Mouse (Mus musculus): Measurements from ENCODE around the gene Pigyl.
"Not testable (repeated sequence)": the region's sequence is repeated elsewhere in the genome, so short reads cannot be mapped to it uniquely, and the experiment has no call there.

The Pigyl gene

GRCm38 (mm10) chr9:22136765-22137547 is 19.7 kb upstream of the Pigyl start:
- peak; percentile 76 to 85 for DNase-seq (ENCODE audit: inconsistent age in 2 of 2, low spot score in 1 of 2)

- peak in 1 of 2 experiments; percentile 74 for DNase-seq (ENCODE audit: inconsistent age in 2 of 2, low spot score in 1 of 2)
Measured at GRCm38 (mm10) chr9:22138480-22138879, 18.2 kb upstream of the Pigyl start.

GRCm38 (mm10) chr9:22139746-22140145 is 16.9 kb upstream of the Pigyl start:
- no peak for DNase-seq (ENCODE audit: inconsistent age in 2 of 2, low spot score in 1 of 2)

GRCm38 (mm10) chr9:22143108-22144037 is 13.3 kb upstream of the Pigyl start:
- DNase-seq (ENCODE audit: inconsistent age in 2 of 2, low spot score in 1 of 2): peak; percentile 83 to 95

- no peak for DNase-seq (ENCODE audit: inconsistent age in 2 of 2, low spot score in 1 of 2)
Measured at GRCm38 (mm10) chr9:22144304-22144965, 12.2 kb upstream of the Pigyl start.

GRCm38 (mm10) chr9:22149426-22150248 is 7.0 kb upstream of the Pigyl start:
- no peak for DNase-seq (ENCODE audit: inconsistent age in 2 of 2, low spot score in 1 of 2)

- DNase-seq (ENCODE audit: inconsistent age in 2 of 2, low spot score in 1 of 2): not testable (repeated sequence)
Measured at GRCm38 (mm10) chr9:22150249-22150693, 6.4 kb upstream of the Pigyl start.

GRCm38 (mm10) chr9:22150946-22151345 is 5.7 kb upstream of the Pigyl start:
- no peak for DNase-seq (ENCODE audit: inconsistent age in 2 of 2, low spot score in 1 of 2)

- DNase-seq (ENCODE audit: inconsistent age in 2 of 2, low spot score in 1 of 2): no peak
Measured at GRCm38 (mm10) chr9:22153810-22154209, 2.8 kb upstream of the Pigyl start.

GRCm38 (mm10) chr9:22155614-22156013 is 1.0 kb upstream of the Pigyl start:
- DNase-seq (ENCODE audit: inconsistent age in 2 of 2, low spot score in 1 of 2): peak; percentile 68 to 91

- peak in 1 of 2 experiments; percentile 36 for DNase-seq (ENCODE audit: inconsistent age in 2 of 2, low spot score in 1 of 2)
Measured at GRCm38 (mm10) chr9:22157516-22158265, 1.0 kb downstream of the Pigyl start.

GRCm38 (mm10) chr9:22161299-22161698 is 4.7 kb downstream of the Pigyl start:
- no peak for DNase-seq (ENCODE audit: inconsistent age in 2 of 2, low spot score in 1 of 2)

- DNase-seq (ENCODE audit: inconsistent age in 2 of 2, low spot score in 1 of 2): no peak
Measured at GRCm38 (mm10) chr9:22162305-22162704, 5.7 kb downstream of the Pigyl start.

- no peak for DNase-seq (ENCODE audit: inconsistent age in 2 of 2, low spot score in 1 of 2)
Measured at GRCm38 (mm10) chr9:22162912-22163311, 6.3 kb downstream of the Pigyl start.

GRCm38 (mm10) chr9:22164711-22165668 is 8.3 kb downstream of the Pigyl start:
- DNase-seq (ENCODE audit: inconsistent age in 2 of 2, low spot score in 1 of 2): peak; percentile 65 to 85

- DNase-seq (ENCODE audit: inconsistent age in 2 of 2, low spot score in 1 of 2): no peak
Measured at GRCm38 (mm10) chr9:22165964-22166363, 9.3 kb downstream of the Pigyl start.

GRCm38 (mm10) chr9:22166686-22167085 is 10.0 kb downstream of the Pigyl start:
- DNase-seq (ENCODE audit: inconsistent age in 2 of 2, low spot score in 1 of 2): no peak

GRCm38 (mm10) chr9:22167751-22168150 is 11.1 kb downstream of the Pigyl start:
- DNase-seq (ENCODE audit: inconsistent age in 2 of 2, low spot score in 1 of 2): no peak
